Comparison of ENCODE assay signal across 22 mouse cellular contexts in the genomic region with DNA sequence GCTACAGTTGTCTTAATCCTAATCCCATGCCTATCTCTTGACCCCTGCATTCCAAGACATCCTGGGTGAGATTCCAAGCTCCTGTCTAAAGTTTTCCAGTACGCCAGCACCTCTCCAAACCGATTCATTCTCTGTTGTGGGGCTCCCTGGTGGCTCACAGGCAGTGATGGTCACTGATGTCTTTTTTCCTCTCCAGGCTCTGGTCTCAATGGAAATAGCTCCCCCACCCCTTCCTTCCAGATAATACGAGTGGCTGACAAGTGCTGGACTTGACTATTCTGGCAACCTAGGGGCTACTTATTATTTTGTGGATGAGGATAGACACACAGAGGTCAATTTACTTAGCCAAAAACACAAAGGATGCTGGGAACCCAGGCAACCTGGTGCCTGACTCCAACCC.
"Had no signal": no experiment of that assay in that cellular context is flagged by ENCODE, and none has a peak within 500 bp of the region (broad histone marks: within the 10 kb centered on the region; RNA-seq: fewer than 3 reads in every experiment).

No protein-coding gene starts in this region.

- H3K36me3 ChIP-seq: limb, embryonic 10.5 days; limb, embryonic 13.5 days; midbrain, embryonic 10.5 days; neural tube, embryonic 12.5 days; neural tube, embryonic 15.5 days had no signal

- H3K4me3 ChIP-seq: layer of hippocampus, adult 2 months; limb, embryonic 10.5 days; limb, embryonic 13.5 days; midbrain, embryonic 10.5 days; neural tube, embryonic 12.5 days; neural tube, embryonic 15.5 days had no signal

- H3K9ac ChIP-seq: limb, embryonic 13.5 days; lung, embryonic 14.5 days; neural tube, embryonic 12.5 days; neural tube, embryonic 15.5 days had no signal

- H3K4me2 ChIP-seq: limb, embryonic 13.5 days; lung, embryonic 14.5 days; neural tube, embryonic 12.5 days; neural tube, embryonic 15.5 days had no signal

- H3K27ac ChIP-seq: kidney, postnatal 0 days; layer of hippocampus, adult 2 months; limb, embryonic 10.5 days; limb, embryonic 13.5 days; midbrain, embryonic 10.5 days; neural tube, embryonic 12.5 days; neural tube, embryonic 15.5 days; stomach, postnatal 0 days had no signal

- DNase-seq: kidney, adult 2 months; kidney, postnatal 25 days; layer of hippocampus, adult 9-11 months; lung, embryonic 14.5 days; midbrain, embryonic 14.5 days; right cerebral cortex, adult 18-20 months; right cerebral cortex, postnatal 14 days; right cerebral cortex, postnatal 4 days; thymus, adult 2 months; thymus, postnatal 14 days; thymus, postnatal 4 days had no signal

- ATAC-seq: intestine, postnatal 0 days; lung, postnatal 0 days had no signal

- H3K9me3 ChIP-seq: limb, embryonic 10.5 days; limb, embryonic 13.5 days; megakaryocyte, embryonic 14.5 days; midbrain, embryonic 10.5 days; neural tube, embryonic 12.5 days; neural tube, embryonic 15.5 days had no signal
